Mouse (Mus musculus) brain, embryonic 18.5 days (tissue): Measurements from ENCODE around the gene Bloc1s2.
"Not testable (repeated sequence)": the region's sequence is repeated elsewhere in the genome, so short reads cannot be mapped to it uniquely, and the experiment has no call there.

ENCODE experiments used
- DNase-seq: peaks from one replicate; pipeline ENCODE4 v3.0.0-alpha.2; 2012; ENCODE audit warnings: low read depth, low spot score

Gene Bloc1s2

GRCm38 (mm10) chr19:44127729-44128497 is 18.3 kb downstream of the Bloc1s2 start:
- no peak for DNase-seq

DNA sequence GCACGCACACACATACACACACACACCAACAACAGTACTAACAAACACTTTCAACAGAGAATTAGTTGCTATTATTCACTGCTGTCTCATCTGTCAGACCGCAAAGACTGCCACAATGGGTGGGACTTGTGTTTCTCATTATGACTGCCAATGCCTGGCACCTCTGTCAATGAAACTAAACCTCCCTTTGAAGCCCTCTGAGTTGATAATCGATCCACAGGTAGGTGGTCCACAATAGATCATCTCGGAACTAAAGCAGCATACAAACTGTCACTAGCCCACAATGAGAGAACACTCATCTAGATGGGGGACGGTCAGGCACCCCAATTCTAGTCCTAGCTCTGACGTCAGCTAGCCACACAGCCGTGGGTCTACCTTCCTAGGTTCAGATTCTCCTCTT is 25.1 kb downstream of the Bloc1s2 start:
- DNase-seq = no peak

DNA sequence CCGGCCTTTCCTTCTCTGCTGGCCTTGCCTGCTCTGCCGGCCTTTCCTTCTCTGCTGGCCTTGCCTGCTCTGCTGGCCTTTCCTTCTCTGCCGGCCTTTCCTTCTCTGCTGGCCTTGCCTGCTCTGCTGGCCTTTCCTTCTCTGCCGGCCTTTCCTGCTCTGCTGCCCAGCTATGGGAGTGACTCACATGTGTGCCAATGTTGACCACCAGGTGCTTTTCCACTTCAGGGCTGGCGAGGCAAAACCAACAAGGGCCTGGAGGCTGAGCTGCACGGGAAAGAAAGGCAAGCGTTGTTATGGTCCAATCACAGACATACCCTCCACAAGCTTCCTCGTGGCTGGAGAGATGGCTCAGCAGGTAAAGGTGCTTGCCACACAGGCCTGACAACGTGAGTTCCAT is 25.6 kb downstream of the Bloc1s2 start:
- not testable (repeated sequence) for DNase-seq

DNA sequence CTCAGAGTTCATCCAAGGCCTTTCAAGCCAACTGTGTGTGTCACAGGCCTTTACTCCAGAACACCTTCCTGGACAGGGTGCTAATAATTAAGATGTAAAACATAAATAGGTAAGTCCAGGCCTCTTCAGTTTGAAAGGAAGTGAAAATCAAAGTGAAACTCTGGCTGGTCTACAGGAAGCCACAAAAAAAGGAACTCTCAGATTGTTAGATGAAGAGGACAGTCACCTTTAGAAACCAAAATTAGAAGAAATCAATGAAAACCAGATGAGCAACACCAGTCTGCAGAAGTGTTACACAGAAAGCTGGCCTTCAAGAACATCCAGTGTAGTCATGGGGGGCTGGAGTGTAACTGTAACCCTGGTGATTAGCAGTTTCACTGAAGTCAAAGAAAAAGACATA is 28.5 kb downstream of the Bloc1s2 start:
- DNase-seq = no peak

- DNase-seq = no peak
Observed at GRCm38 (mm10) chr19:44111706-44112105, 34.5 kb downstream of the Bloc1s2 start.

DNA sequence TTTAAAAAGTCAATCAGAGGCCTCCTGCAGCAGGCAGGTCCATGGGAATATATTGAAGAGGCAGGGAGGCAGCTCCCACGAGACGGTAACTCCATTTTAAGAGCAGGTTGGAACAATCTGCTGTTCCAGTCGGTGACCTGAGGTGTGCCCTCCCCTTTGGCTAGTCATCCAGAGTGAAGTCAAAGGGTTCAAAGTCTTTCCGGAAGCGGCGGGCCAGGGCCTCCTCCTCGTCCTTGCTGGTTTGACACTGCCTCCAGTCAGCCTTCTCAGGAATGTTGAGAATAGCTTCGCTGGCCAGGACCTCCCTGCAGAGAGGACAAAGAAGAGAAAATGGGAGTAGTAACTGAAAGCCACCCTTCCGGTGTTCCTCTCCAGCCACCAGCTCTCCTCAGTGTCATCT is 35.9 kb downstream of the Bloc1s2 start:
- no peak for DNase-seq

DNA sequence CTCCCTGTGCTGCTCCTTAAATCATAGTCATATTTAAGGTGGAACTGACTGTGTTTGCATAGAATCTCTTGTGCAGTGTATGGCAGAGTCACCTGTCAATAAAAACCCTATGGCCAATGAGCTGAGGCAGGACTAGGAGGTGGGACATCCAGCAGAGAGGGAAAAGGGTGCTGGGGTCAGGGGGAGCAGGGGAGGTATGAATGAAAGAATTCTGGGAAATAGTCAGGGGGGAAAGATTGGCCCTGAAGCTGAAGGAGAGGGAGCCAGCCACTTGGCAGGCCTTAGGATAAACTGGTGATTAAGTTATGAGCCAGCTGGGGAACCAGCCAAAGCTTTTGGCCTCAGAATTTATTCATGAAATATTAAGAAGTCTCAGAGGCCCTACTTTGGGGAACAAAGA is 37.2 kb downstream of the Bloc1s2 start:
- DNase-seq = no peak

GRCm38 (mm10) chr19:44107661-44108521 is 38.4 kb downstream of the Bloc1s2 start:
- DNase-seq = no peak

- DNase-seq = peak; percentile 85
Observed at GRCm38 (mm10) chr19:44106831-44107660, 39.2 kb downstream of the Bloc1s2 start, which contains the start of gene Chuk. Chuk (minus strand) TSS chr19:44107480.

- DNase-seq = no peak
Observed at GRCm38 (mm10) chr19:44104393-44104792, 41.9 kb downstream of the Bloc1s2 start.

DNA sequence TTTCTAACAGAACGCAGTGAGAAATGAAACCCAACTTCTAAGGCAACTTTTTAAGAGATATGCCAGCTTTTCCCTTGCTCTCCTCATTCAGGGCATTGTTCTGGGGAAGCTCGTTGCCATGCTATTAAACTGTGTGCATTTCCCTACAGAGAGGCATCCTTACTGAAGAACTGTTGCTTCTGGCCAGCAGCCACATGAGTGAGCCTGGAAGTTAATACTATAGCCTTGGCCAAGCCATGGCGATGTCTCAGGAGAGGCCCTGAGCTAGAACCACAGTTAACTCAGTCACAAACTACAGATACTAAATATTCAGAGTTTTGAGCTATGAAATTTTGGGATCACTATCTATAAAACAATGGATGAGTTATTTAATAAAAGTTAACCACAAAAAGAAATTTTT is 43.2 kb downstream of the Bloc1s2 start:
- no peak for DNase-seq

- DNase-seq = no peak
Observed at GRCm38 (mm10) chr19:44100840-44101239, 45.4 kb downstream of the Bloc1s2 start.
